Mouse (Mus musculus) adrenal gland, postnatal 4 days (tissue): ENCODE results near the gene Parp16. TPM values are rescaled to one million over a fixed set of nuclear protein-coding genes. Genes with fewer than 3 reads are reported as not detected.
"Not testable (repeated sequence)": the region's sequence is repeated elsewhere in the genome, so short reads cannot be mapped to it uniquely, and the experiment has no call there.

Experiments
- DNase-seq, 2 experiments: peaks; one replicate each; pipeline ENCODE4 v3.0.0; 2021 to 2022; ENCODE audit warnings: low spot score in 2 of 2, mixed read lengths in 2 of 2
- total RNA-seq, 2 experiments: library from RNA; stranded (reverse); gene quantifications; 2 replicates each; pipeline ENCODE4 v1.2.3; 2021

Gene Parp16
- total RNA-seq, 2 experiments from 2014 or later: 23.2 to 27.0 TPM

- not testable (repeated sequence) for DNase-seq
Observed at GRCm38 (mm10) chr9:65207041-65207815, 12.1 kb downstream of the Parp16 start.

- DNase-seq: no peak
Observed at GRCm38 (mm10) chr9:65208293-65209179, 13.4 kb downstream of the Parp16 start.

- DNase-seq: no peak
Observed at GRCm38 (mm10) chr9:65211598-65211997, 16.4 kb downstream of the Parp16 start.

- DNase-seq: no peak
Observed at GRCm38 (mm10) chr9:65214425-65214777, 19.2 kb downstream of the Parp16 start.

- DNase-seq: peak; percentile 78 to 89
Observed at GRCm38 (mm10) chr9:65214778-65215493, 19.8 kb downstream of the Parp16 start.

- no peak for DNase-seq
Observed at GRCm38 (mm10) chr9:65215494-65216126, 20.5 kb downstream of the Parp16 start.

GRCm38 (mm10) chr9:65216972-65217371, 21.8 kb downstream of the Parp16 start:
- no peak for DNase-seq

- no peak for DNase-seq
Observed at GRCm38 (mm10) chr9:65217661-65218060, 22.5 kb downstream of the Parp16 start.

GRCm38 (mm10) chr9:65218916-65219315, 23.8 kb downstream of the Parp16 start:
- DNase-seq: no peak

- DNase-seq: not testable (repeated sequence)
Observed at GRCm38 (mm10) chr9:65220398-65220797, 25.2 kb downstream of the Parp16 start.

GRCm38 (mm10) chr9:65223927-65224326, 28.8 kb downstream of the Parp16 start:
- no peak for DNase-seq

- no peak for DNase-seq
Observed at GRCm38 (mm10) chr9:65225795-65226194, 30.6 kb downstream of the Parp16 start.

- DNase-seq: no peak
Observed at GRCm38 (mm10) chr9:65230250-65230649, 35.1 kb downstream of the Parp16 start.

GRCm38 (mm10) chr9:65231284-65231683, 36.1 kb downstream of the Parp16 start:
- no peak for DNase-seq

- DNase-seq: no peak
Observed at GRCm38 (mm10) chr9:65233243-65233985, 38.3 kb downstream of the Parp16 start.

- no peak for DNase-seq
Observed at GRCm38 (mm10) chr9:65234734-65235133, 39.6 kb downstream of the Parp16 start.

GRCm38 (mm10) chr9:65235601-65236000, 40.4 kb downstream of the Parp16 start:
- no peak for DNase-seq

GRCm38 (mm10) chr9:65237616-65238015, 42.5 kb downstream of the Parp16 start:
- DNase-seq: no peak

- no peak for DNase-seq
Observed at GRCm38 (mm10) chr9:65238191-65238760, 43.1 kb downstream of the Parp16 start.

GRCm38 (mm10) chr9:65239176-65239575, 44.0 kb downstream of the Parp16 start:
- DNase-seq: no peak
